Mouse (Mus musculus): ENCODE measurements around the gene Strada.

DNA sequence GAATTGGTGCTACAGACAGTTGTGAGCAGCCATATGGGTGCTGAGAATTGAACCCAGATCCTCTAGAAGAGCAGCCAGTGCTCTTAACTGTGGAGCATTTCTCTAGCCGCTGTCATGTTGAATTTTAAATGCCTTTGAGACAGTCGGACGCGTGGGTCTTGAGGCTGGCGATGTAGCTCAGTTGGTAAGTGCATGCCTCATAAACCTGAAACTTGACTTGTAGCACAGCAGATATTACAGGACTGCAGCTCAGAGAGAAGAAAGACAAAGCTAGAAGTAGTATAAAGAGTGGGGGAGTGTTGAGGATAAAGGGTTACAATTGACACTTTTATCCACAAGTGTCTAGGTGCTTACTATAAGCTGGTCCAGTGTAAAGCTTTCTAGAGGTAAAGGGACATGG lies 69.5 kb downstream of the Strada start:
- TF ChIP-seq ZNF384 (IDR thresholded peaks at IDR 0.05; ENCODE audit: low read depth, low read length): no peak
- no peak for TF ChIP-seq ZC3H11A (IDR thresholded peaks at IDR 0.05; ENCODE audit: borderline replicate concordance, low read depth, low read length)
